Mouse (Mus musculus) mesoderm, embryonic 11.5 days (tissue): ENCODE results near the gene Smim15.
A peak's percentile ranks its signal among the peaks of the same experiment; 100 is the strongest.

Experiments used
- DNase-seq: peaks from one replicate; pipeline ENCODE4 v3.0.0-alpha.2; 2012; ENCODE audit warnings: low read depth, low spot score

Gene Smim15

DNA sequence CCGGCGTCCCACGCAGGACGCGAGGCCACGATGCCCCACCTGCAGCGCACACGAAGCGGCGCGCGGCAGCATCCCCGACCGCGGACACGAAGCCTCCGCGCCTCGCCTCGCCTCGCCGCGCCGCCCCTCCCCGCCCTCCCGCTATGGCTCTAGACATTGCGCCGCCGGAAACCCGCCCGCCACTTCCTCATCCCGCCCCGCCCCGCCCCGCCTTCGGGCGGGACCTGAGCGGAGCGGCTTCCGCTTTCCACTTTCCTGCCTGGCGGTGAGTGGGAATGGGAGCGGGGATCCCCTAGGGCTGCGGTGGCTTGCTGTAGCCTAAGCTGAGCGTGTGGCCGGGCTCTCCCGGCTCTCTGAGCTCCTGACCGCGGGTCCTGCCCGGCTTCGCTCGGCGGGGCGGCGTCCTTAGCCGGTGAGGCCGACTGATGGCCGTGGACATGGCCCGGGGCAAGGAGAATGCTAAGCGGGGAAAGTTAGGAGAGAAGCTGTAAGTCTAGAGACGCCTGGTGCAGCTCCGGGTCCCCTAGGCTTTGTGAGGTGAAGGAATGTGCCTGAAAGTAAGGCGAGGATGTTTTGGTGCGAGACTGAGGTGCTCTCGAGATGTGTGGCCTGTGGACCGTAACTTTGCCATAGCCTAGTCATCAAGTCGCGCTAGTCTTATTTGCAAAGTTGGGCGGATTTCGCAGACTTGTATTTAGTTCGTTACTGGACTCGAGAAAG lies at the start of gene Smim15:
TSS of gene Smim15 (plus strand) at position 225 of the 720 bp plus-strand sequence.
- DNase-seq: peak; percentile 89

- no peak for DNase-seq
Observed at GRCm38 (mm10) chr13:107995211-107995610, 49.0 kb upstream of the Smim15 start.

DNA sequence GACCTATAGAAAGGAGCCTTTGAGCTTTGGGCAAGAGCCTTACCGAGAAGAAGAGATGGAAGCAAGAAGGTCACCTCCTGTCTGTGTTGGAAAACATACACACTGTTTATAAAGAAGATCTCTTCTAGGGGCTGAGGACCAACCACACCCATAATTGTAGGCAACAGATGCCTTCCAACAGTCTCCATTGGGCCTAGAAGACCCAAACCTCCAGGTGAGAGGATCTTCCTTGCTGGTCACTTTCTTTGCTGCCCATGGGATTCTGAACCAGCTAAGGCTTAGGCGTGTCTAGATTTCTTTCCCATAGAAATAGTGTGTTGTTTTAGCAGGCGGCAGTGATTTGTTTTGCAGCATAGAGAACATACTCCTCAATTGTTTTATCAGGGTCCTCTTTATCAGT lies 47.9 kb upstream of the Smim15 start:
- no peak for DNase-seq

DNA sequence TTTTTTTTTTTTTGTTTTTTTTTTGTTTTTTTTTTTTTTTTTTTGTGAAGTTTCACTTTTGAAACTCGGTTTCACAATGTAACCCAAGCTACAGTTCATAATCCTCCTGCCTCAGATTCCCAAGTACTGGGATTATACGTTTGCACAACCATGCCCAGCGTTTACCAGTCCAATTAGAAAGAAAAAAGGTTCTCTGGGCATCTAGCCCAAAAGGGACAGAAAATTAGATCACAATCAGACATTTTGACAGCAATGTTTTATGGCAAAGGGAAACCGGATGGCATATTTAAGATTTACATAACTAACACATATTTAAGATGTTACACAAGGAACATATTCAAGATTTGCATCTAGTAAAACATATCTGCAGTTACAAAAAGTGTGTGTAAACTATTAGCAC lies 36.4 kb upstream of the Smim15 start:
- DNase-seq: no peak

DNA sequence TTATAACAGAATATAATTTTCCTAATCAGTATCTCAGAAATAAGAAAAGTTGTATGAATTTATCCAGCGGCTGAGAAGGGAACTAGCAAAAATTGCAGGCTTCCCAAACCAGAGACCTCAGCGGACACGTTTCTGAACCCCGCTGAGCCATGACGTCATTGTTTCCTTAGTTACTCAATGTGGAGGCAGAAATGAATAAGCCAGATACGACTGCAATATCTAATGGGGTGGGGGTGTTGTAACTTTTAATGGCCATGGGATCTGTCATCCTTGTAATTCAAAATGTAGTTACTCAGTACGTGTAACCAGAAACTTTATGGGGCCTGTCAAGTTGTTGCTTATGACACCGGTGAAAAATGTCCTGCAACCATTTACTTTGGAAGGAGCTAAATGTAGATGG lies 31.1 kb upstream of the Smim15 start:
- DNase-seq: no peak

DNA sequence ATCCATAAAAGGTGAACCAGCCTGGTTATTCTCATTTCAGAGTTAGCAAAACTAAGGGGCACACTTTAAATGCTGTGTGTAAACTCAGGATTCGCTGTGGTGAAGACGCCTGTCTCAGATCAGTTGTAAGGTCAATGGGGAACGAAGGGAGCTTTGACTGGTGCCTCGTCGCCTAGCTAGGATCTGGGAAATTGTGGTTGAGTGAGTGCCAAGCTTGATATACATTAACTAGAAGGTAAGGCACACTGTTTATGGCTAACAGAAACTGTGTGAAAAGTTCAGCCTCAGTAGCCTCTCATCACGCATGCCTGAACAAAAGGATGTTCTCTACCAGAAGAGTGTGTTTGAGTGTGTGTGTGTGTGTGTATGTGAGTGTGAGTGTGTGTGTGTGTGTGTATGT lies 30.4 kb upstream of the Smim15 start:
- no peak for DNase-seq

DNA sequence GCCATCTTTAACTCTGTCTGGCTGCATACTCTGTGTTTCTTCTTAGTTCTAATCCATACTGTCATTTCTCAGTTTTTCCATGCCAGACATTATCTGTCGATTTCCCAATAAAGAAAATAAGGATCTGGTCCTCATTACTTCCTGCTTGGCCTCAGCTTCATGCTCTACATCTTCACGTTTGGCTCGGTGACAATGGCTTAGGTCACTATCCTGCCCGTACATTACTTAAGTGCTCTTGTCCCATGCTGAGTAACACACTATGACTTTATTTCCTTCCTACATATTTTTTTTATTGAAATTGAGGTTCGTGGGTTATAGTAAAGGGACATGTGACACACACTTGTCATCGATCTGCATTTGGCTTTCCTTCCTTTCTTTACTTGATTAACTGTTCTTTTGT lies 29.1 kb upstream of the Smim15 start:
- DNase-seq: no peak

- DNase-seq: no peak
Observed at GRCm38 (mm10) chr13:108017349-108017748, 26.9 kb upstream of the Smim15 start.

DNA sequence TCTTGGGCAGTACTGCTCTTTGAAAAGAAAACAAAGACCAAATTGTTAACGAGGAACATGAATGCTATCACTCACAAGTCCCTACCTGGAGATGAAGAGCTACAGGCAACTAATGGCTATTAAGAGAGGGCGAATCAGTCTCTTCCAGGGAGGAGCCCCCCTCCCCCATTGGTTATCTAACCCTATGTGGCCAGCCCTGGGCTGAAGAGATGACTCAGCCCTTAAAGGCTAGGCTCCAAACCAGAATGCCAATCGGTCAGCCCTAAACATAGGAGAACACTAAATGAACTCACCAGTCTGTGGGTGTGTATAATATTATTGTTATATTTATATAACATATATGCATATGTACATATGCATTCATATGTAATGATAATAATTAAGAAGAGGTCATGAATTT lies 18.4 kb upstream of the Smim15 start:
- DNase-seq: no peak

DNA sequence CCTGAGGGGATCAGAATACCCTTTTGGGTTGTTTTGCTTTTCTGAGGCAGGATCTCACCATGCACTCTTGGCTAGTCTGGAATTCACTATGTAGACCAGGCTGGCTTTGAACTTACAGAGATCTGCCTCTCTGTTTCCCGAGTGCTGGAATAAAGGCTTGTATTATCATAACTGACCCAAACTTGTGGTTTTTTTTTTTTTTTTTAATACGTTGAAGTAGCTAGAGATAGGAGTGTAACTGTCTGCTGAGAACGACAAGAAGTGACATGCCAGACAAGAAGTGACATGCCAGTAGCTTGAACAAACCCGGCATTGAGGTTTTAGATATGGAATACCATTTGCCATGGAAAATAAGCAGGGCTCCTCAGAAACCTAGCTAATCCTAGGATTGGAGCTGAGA lies 11.5 kb upstream of the Smim15 start:
- DNase-seq: no peak

GRCm38 (mm10) chr13:108039375-108039774 lies 4.9 kb upstream of the Smim15 start:
- DNase-seq: no peak

- no peak for DNase-seq
Observed at GRCm38 (mm10) chr13:108039902-108040301, 4.3 kb upstream of the Smim15 start.

GRCm38 (mm10) chr13:108040451-108040850 lies 3.8 kb upstream of the Smim15 start:
- no peak for DNase-seq

DNA sequence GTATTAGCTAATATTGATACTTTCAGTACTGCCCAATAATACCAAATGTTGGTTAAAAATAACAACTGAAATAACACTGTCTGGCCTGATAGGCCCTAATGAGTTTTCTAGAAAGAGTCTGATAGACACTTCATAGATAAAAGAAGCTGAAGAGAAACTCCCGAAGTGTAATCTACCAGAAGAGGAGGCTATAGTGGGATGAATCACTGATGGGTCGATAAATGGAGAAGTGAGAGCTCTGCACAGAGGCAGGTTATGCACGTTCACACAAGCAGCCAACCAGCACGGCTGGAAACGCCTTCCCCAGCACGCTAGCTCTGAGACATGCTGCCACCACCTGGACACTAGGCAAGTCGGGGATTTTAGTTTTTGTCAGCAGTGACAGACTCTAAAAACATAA lies 2.9 kb upstream of the Smim15 start:
- peak; percentile 66 for DNase-seq

GRCm38 (mm10) chr13:108043431-108044221 lies 620 bp upstream of the Smim15 start:
- DNase-seq: peak; percentile 10

DNA sequence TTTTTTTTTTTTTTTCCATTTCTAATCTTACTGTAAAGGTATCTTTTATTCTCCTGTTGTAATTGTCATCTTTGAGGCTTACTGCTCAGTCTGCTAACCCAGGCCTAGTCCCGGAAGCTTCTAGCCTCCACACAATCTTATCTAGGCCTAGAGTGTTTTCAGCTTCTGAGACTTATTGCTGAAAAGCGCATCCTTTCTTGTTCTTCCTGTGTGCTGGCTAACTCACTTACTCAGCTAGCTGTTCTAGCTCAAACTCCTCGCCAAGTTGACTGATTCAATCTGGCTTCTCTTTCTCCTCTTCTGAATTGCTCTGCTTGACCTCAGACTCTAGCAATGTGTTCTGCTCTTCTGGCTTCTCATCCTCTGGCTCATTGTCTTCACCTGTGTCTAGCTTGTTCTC lies 1.4 kb downstream of the Smim15 start:
- DNase-seq: no peak

DNA sequence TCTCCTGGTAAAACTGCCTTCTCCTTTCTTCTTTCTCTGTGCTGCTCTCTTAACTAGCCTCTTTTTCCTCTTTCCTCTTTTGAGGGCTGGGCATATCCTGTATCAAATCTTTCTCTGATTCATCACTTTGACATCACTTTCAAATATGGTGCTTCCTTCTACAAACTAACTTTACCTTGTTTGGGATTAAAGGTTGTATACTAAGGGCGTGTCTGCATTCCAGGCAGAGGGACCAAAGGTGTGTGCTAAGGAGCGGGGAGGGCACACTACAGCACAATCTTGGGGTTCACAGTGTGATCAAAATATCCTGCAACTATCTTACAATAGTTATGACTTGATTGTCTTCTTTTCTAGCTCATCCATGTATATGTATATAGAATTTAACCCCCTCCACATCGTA lies 1.8 kb downstream of the Smim15 start:
- no peak for DNase-seq

DNA sequence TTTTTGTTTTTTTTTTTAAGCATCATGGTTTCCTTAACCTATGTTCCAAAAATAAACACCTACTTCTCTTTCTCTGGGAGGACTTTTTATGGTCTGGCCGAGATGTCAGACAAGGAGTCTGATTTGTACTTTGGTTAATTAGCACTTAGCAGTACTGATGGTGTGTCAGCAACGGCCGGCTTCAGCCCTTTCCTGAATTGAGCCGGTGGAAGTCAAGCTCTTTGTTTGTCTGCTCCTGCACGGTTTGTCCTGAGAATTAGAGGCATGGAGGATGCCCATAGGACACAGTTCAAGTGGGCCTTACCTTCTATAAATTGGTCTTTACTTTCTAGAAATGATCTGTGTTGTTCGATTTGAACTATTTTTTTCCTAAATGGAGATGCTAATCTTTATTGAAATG lies 2.6 kb downstream of the Smim15 start:
- no peak for DNase-seq

DNA sequence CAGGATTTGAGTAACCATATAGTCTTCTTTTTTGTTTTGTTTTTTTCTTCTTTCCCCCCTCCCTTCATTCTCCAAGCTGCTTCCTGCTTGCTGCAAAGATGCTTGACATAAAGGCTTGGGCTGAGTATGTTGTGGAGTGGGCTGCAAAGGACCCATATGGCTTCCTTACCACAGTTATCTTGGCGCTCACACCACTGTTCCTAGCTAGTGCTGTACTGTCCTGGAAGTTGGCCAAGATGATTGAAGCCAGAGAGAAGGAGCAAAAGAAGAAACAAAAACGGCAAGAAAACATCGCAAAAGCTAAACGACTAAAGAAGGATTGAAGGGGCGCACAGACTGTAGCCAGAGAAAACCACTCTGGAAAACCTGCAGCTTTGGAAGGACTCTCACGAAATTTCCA lies 3.1 kb downstream of the Smim15 start:
- DNase-seq: no peak

- no peak for DNase-seq
Observed at GRCm38 (mm10) chr13:108056896-108057295, 12.7 kb downstream of the Smim15 start.

- no peak for DNase-seq
Observed at GRCm38 (mm10) chr13:108060286-108060885, 16.1 kb downstream of the Smim15 start.

GRCm38 (mm10) chr13:108060936-108061578 lies 16.8 kb downstream of the Smim15 start:
- no peak for DNase-seq
